9 mouse cellular contexts compared by ENCODE assay signal in genomic region chr12:112147365-112147764, GRCm38 (mm10). TPM values are rescaled to one million over a fixed set of nuclear protein-coding genes. Genes with fewer than 3 reads are reported as not detected.
DNase-seq lines count a peak whose midpoint lies in the region; ATAC-seq and TF ChIP-seq lines count a peak whose summit lies in the region.
"Had no signal": no experiment of that assay in that cellular context is flagged by ENCODE, and none has a peak within 500 bp of the region (broad histone marks: within the 10 kb centered on the region; RNA-seq: fewer than 3 reads in every experiment).

No protein-coding gene starts in this region.

- DNase-seq in kidney, adult 8-10 months: no peak
- DNase-seq in forebrain, embryonic 14.5 days (ENCODE audit: low spot score): no peak
- no peak for DNase-seq in midbrain, postnatal 0 days (ENCODE audit: low spot score)
- no peak for DNase-seq in right cerebral cortex, postnatal 25 days
- DNase-seq in c-Kit-positive CD71-positive TER-119-positive erythroid progenitor cells, embryonic 14.5 days (ENCODE audit: low spot score): no peak
- no peak for DNase-seq in spleen, adult 12 weeks (ENCODE audit: low spot score)

- ATAC-seq in kidney, embryonic 16.5 days (ENCODE audit: low FRiP score, low TSS enrichment): no peak
- ATAC-seq in forebrain, embryonic 14.5 days: no peak
- no peak for ATAC-seq in intestine, embryonic 16.5 days
- no peak for ATAC-seq in midbrain, postnatal 0 days (ENCODE audit: low FRiP score)

- H3K4me3 ChIP-seq in kidney, embryonic 16.5 days (ENCODE audit: low read length): peak overlapping the region; percentile 61
- peak overlapping the region; percentile 57 for H3K4me3 ChIP-seq in forebrain, embryonic 14.5 days (ENCODE audit: low read depth, low read length)
- peak overlapping the region; percentile 64 for H3K4me3 ChIP-seq in intestine, embryonic 16.5 days (ENCODE audit: low read length)
- peak overlapping the region; percentile 63 for H3K4me3 ChIP-seq in midbrain, postnatal 0 days (ENCODE audit: low read depth, low read length)

- peak overlapping the region; percentile 73 for H3K9ac ChIP-seq in kidney, embryonic 16.5 days (replicated peaks; ENCODE audit: low read length)
- H3K9ac ChIP-seq in forebrain, embryonic 14.5 days (ENCODE audit: low read length): peak overlapping the region; percentile 76
- H3K9ac ChIP-seq in intestine, embryonic 16.5 days (ENCODE audit: low read depth, low read length): peak overlapping the region; percentile 75
- 0 out of 2 replicates have a peak overlapping the region, but pooled peaks have one; percentile 24 for H3K9ac ChIP-seq in midbrain, postnatal 0 days (replicated peaks; ENCODE audit: low read length, poor library complexity, severe bottlenecking)

- peaks cover 46% of the 10 kb centered on the region for H3K27me3 ChIP-seq in kidney, embryonic 16.5 days (ENCODE audit: insufficient read depth, low read length)
- H3K27me3 ChIP-seq in forebrain, embryonic 14.5 days (replicated peaks; ENCODE audit: control insufficient read depth, insufficient read depth, low read length): 0 out of 2 replicates have a peak, but pooled peaks cover 7% of the 10 kb centered on the region
- peaks cover 36% of the 10 kb centered on the region for H3K27me3 ChIP-seq in intestine, embryonic 16.5 days (replicated peaks; ENCODE audit: control insufficient read depth, insufficient read depth, low read length)
- H3K27me3 ChIP-seq in midbrain, postnatal 0 days (ENCODE audit: insufficient read depth, low read length): peaks cover 9% of the 10 kb centered on the region; the same call in 1 of the 2 replicates

- no peaks in the 10 kb centered on the region for H3K36me3 ChIP-seq in kidney, embryonic 16.5 days (ENCODE audit: insufficient read depth, low read length)
- H3K36me3 ChIP-seq in forebrain, embryonic 14.5 days (ENCODE audit: control insufficient read depth, insufficient read depth, low read length): peaks cover 12% of the 10 kb centered on the region; the same call in 1 of the 2 replicates
- H3K36me3 ChIP-seq in intestine, embryonic 16.5 days (ENCODE audit: control insufficient read depth, insufficient read depth, low read length): no peaks in the 10 kb centered on the region
- no peaks in the 10 kb centered on the region for H3K36me3 ChIP-seq in midbrain, postnatal 0 days (ENCODE audit: insufficient read depth, low read length)

- H3K9me3 ChIP-seq in kidney, embryonic 16.5 days (ENCODE audit: low read length): no peaks in the 10 kb centered on the region
- H3K9me3 ChIP-seq in forebrain, embryonic 14.5 days (replicated peaks; ENCODE audit: control insufficient read depth, low read length): no peaks in the 10 kb centered on the region
- H3K9me3 ChIP-seq in intestine, embryonic 16.5 days (ENCODE audit: control insufficient read depth, low read length): no peaks in the 10 kb centered on the region
- no peaks in the 10 kb centered on the region for H3K9me3 ChIP-seq in midbrain, postnatal 0 days (ENCODE audit: low read length)

- 0 out of 2 replicates have a peak overlapping the region, but pooled peaks have one; percentile 58 for H3K27ac ChIP-seq in kidney, embryonic 16.5 days (ENCODE audit: low read length)
- 0 out of 2 replicates have a peak overlapping the region, but pooled peaks have one; percentile 84 for H3K27ac ChIP-seq in forebrain, embryonic 14.5 days (ENCODE audit: low read depth, low read length)
- H3K27ac ChIP-seq in intestine, embryonic 16.5 days (ENCODE audit: low read length): peak overlapping the region; percentile 31
- no peak overlapping the region for H3K27ac ChIP-seq in midbrain, postnatal 0 days (ENCODE audit: low read depth, low read length)

- peaks cover 63% of the 10 kb centered on the region for H3K4me1 ChIP-seq in kidney, embryonic 16.5 days (ENCODE audit: insufficient read depth, low read length)
- peaks cover 56% of the 10 kb centered on the region for H3K4me1 ChIP-seq in forebrain, embryonic 14.5 days (ENCODE audit: control insufficient read depth, insufficient read depth, low read length)
- peaks cover 43% of the 10 kb centered on the region for H3K4me1 ChIP-seq in intestine, embryonic 16.5 days (ENCODE audit: control insufficient read depth, insufficient read depth, low read length)
- peaks cover 5% of the 10 kb centered on the region; the same call in 1 of the 2 replicates for H3K4me1 ChIP-seq in midbrain, postnatal 0 days (ENCODE audit: insufficient read depth, low read length)

- H3K4me2 ChIP-seq in kidney, embryonic 16.5 days (replicated peaks; ENCODE audit: low read depth, low read length): peak overlapping the region; percentile 87
- H3K4me2 ChIP-seq in forebrain, embryonic 14.5 days (ENCODE audit: low read length): peak overlapping the region; percentile 93
- peak overlapping the region; percentile 94 for H3K4me2 ChIP-seq in intestine, embryonic 16.5 days (ENCODE audit: low read depth, low read length)
- peak overlapping the region; percentile 68 for H3K4me2 ChIP-seq in midbrain, postnatal 0 days (ENCODE audit: low read depth, low read length, poor library complexity, severe bottlenecking)

- 39% methylated on average over 5 of the region's 5 CpGs for WGBS in kidney, embryonic 16.5 days
- 12% methylated on average over 5 of the region's 5 CpGs for WGBS in forebrain, embryonic 14.5 days
- WGBS in intestine, embryonic 16.5 days: 54% methylated on average over 5 of the region's 5 CpGs
- 30% methylated on average over 5 of the region's 5 CpGs for whole genome bisulfite sequencing in midbrain, postnatal 0 days

- no peak for TF ChIP-seq CTCF in midbrain, postnatal 0 days (IDR thresholded peaks at IDR 0.05)

RNA-seq across cellular contexts. Expression of gene Kif26a, which starts 1.4 kb away (rescaled TPM):
- polyA plus RNA-seq in kidney, embryonic 16.5 days (2015; fragmentation: Nextera tagmentation; extraction: Ambion mirVana): 3.8 and 4.4 TPM in 2 replicates
- polyA plus RNA-seq in forebrain, embryonic 14.5 days (2014; fragmentation: Nextera tagmentation; extraction: Ambion mirVana): 11.5 and 12.3 TPM in 2 replicates
- polyA plus RNA-seq in intestine, embryonic 16.5 days (2015; fragmentation: Nextera tagmentation; extraction: Ambion mirVana): 1.9 and 2.4 TPM in 2 replicates
- total RNA-seq in midbrain, postnatal 0 days (2014; rRNA removed): 24.1 and 26.5 TPM in 2 replicates
- polyA plus RNA-seq in midbrain, postnatal 0 days (2015; fragmentation: Nextera tagmentation; extraction: Ambion mirVana): 1.9 and 2.4 TPM in 2 replicates
- total RNA-seq: CH12.LX had no signal

RNA-seq across cellular contexts. Expression of gene Aspg, which starts 40.9 kb away (rescaled TPM):
- 3.7 TPM in 2 replicates for polyA plus RNA-seq in kidney, embryonic 16.5 days (2015; fragmentation: Nextera tagmentation; extraction: Ambion mirVana)
- polyA plus RNA-seq in forebrain, embryonic 14.5 days (2014; fragmentation: Nextera tagmentation; extraction: Ambion mirVana): 0.17 and 0.46 TPM in 2 replicates
- 38.4 and 40.4 TPM in 2 replicates for polyA plus RNA-seq in intestine, embryonic 16.5 days (2015; fragmentation: Nextera tagmentation; extraction: Ambion mirVana)
- 3.6 and 5.2 TPM in 2 replicates for total RNA-seq in midbrain, postnatal 0 days (2014; rRNA removed)
- 2.3 and 2.5 TPM in 2 replicates for polyA plus RNA-seq in midbrain, postnatal 0 days (2015; fragmentation: Nextera tagmentation; extraction: Ambion mirVana)
- total RNA-seq: CH12.LX had no signal

Comparison
In these comparisons a context has a peak if more than half of its experiments do, and no peak if none do; other contexts are left out.
1. H3K9ac ChIP-seq: peak in every context shown above with its lines; median percentile 76 in forebrain, embryonic 14.5 days; 75 in intestine, embryonic 16.5 days; 73 in kidney, embryonic 16.5 days; 24 in midbrain, postnatal 0 days.